Mouse (Mus musculus) myocyte (in vitro differentiated cells): ENCODE results near the gene Kcnk1.

Experiments
- CEBPB ChIP-seq: IDR thresholded peaks from 2 replicates; pipeline ENCODE4 v1.6.1; 2011; ENCODE audit warnings: mild to moderate bottlenecking, moderate library complexity; ENCODE audit not compliant: poor library complexity, insufficient read depth, severe bottlenecking
- E2F4 ChIP-seq: IDR thresholded peaks from one replicate; pipeline ENCODE4 v1.6.1; 2011; ENCODE audit warnings: mild to moderate bottlenecking, control low read depth, moderate library complexity; ENCODE audit not compliant: insufficient read depth
- MAX ChIP-seq: IDR thresholded peaks from one replicate; pipeline ENCODE4 v1.6.1; 2011; ENCODE audit warnings: low read depth, mild to moderate bottlenecking, control low read depth
- MYOD1 ChIP-seq, 3 experiments: IDR thresholded peaks; one replicate each; pipeline ENCODE4 v1.6.1; 2011; ENCODE audit warnings: control low read depth in 2 of 3, low read depth in 2 of 3, mild to moderate bottlenecking in 2 of 3, moderate library complexity in 1 of 3; ENCODE audit not compliant: insufficient read length in 2 of 3, control insufficient read depth in 1 of 3
- MYOG ChIP-seq, 3 experiments: IDR thresholded peaks; one replicate each; pipeline ENCODE4 v1.6.1; 2011; ENCODE audit warnings: control low read depth in 2 of 3, low read depth in 2 of 3, mild to moderate bottlenecking in 2 of 3; ENCODE audit not compliant: insufficient read length in 2 of 3, control insufficient read depth in 1 of 3, insufficient read depth in 1 of 3
- POLR2A ChIP-seq: IDR thresholded peaks from one replicate; pipeline ENCODE4 v1.6.1; 2011; ENCODE audit warnings: low read depth, mild to moderate bottlenecking, control low read depth, moderate library complexity; ENCODE audit not compliant: insufficient read length
- POLR2AphosphoS2 ChIP-seq: IDR thresholded peaks from one replicate; pipeline ENCODE4 v1.6.1; 2011; ENCODE audit warnings: low read depth, control low read depth; ENCODE audit not compliant: insufficient read length
- REST ChIP-seq: IDR thresholded peaks from one replicate; pipeline ENCODE4 v1.6.1; 2011; ENCODE audit warnings: mild to moderate bottlenecking, control low read depth, moderate library complexity; ENCODE audit not compliant: insufficient read depth, insufficient read length
- SRF ChIP-seq: IDR thresholded peaks from one replicate; pipeline ENCODE4 v1.6.1; 2011; ENCODE audit warnings: low read depth; ENCODE audit not compliant: control insufficient read depth, insufficient read length
- TCF12 ChIP-seq: IDR thresholded peaks from one replicate; pipeline ENCODE4 v1.6.1; 2011; ENCODE audit warnings: mild to moderate bottlenecking, control low read depth; ENCODE audit not compliant: poor library complexity, insufficient read depth, severe bottlenecking
- USF1 ChIP-seq: IDR thresholded peaks from one replicate; pipeline ENCODE4 v1.6.1; 2011; ENCODE audit warnings: low read depth, mild to moderate bottlenecking, control low read depth, moderate library complexity

GRCm38 (mm10) chr8:126068136-126068535, 73.2 kb downstream of the Kcnk1 start:
- TF ChIP-seq POLR2A (no peak), MAX (no peak), POLR2AphosphoS2 (no peak), MYOD1 (IDR thresholded peaks at IDR 0.05; ENCODE audit: control insufficient read depth in 1 of 3, insufficient read length in 2 of 3, low read depth in 2 of 3) (no peak), CEBPB (no peak), E2F4 (no peak), MYOG (IDR thresholded peaks at IDR 0.05; ENCODE audit: control insufficient read depth in 1 of 3, insufficient read depth in 1 of 3, insufficient read length in 2 of 3, low read depth in 2 of 3) (no peak), TCF12 (no peak), SRF (no peak), REST (no peak), USF1 (no peak)
